Mouse (Mus musculus) myocyte (in vitro differentiated cells): ENCODE results near the gene Ugt1a1. TPM values are rescaled to one million over a fixed set of nuclear protein-coding genes. Genes with fewer than 3 reads are reported as not detected.
"Not testable (repeated sequence)": the region's sequence is repeated elsewhere in the genome, so short reads cannot be mapped to it uniquely, and the experiment has no call there.

ENCODE experiments used
- H3K27me3 ChIP-seq: one replicate; pipeline ENCODE4 v1.6.1; 2011; ENCODE audit not compliant: control insufficient read depth, insufficient read depth, insufficient read length
- H3K36me3 ChIP-seq: one replicate; pipeline ENCODE4 v1.6.1; 2011; ENCODE audit not compliant: control insufficient read depth, insufficient read depth
- H3K4me2 ChIP-seq: one replicate; pipeline ENCODE4 v1.6.1; 2011; ENCODE audit warnings: low read depth, control low read depth
- H3K4me3 ChIP-seq: one replicate; pipeline ENCODE4 v1.5.1; 2011; ENCODE audit warnings: mild to moderate bottlenecking, control low read depth, moderate library complexity
- H3K79me2 ChIP-seq: one replicate; pipeline ENCODE4 v1.6.1; 2011; ENCODE audit not compliant: control insufficient read depth, insufficient read depth
- H3ac ChIP-seq: one replicate; pipeline ENCODE4 v1.6.1; 2011; ENCODE audit not compliant: control insufficient read depth, insufficient read length
- CEBPB ChIP-seq: IDR thresholded peaks from 2 replicates; pipeline ENCODE4 v1.6.1; 2011; ENCODE audit warnings: mild to moderate bottlenecking, moderate library complexity; ENCODE audit not compliant: poor library complexity, insufficient read depth, severe bottlenecking
- E2F4 ChIP-seq: IDR thresholded peaks from one replicate; pipeline ENCODE4 v1.6.1; 2011; ENCODE audit warnings: mild to moderate bottlenecking, control low read depth, moderate library complexity; ENCODE audit not compliant: insufficient read depth
- MAX ChIP-seq: IDR thresholded peaks from one replicate; pipeline ENCODE4 v1.6.1; 2011; ENCODE audit warnings: low read depth, mild to moderate bottlenecking, control low read depth
- MYOD1 ChIP-seq, 3 experiments: IDR thresholded peaks; one replicate each; pipeline ENCODE4 v1.6.1; 2011; ENCODE audit warnings: control low read depth in 2 of 3, low read depth in 2 of 3, mild to moderate bottlenecking in 2 of 3, moderate library complexity in 1 of 3; ENCODE audit not compliant: insufficient read length in 2 of 3, control insufficient read depth in 1 of 3
- MYOG ChIP-seq, 3 experiments: IDR thresholded peaks; one replicate each; pipeline ENCODE4 v1.6.1; 2011; ENCODE audit warnings: control low read depth in 2 of 3, low read depth in 2 of 3, mild to moderate bottlenecking in 2 of 3; ENCODE audit not compliant: insufficient read length in 2 of 3, control insufficient read depth in 1 of 3, insufficient read depth in 1 of 3
- POLR2A ChIP-seq: IDR thresholded peaks from one replicate; pipeline ENCODE4 v1.6.1; 2011; ENCODE audit warnings: low read depth, mild to moderate bottlenecking, control low read depth, moderate library complexity; ENCODE audit not compliant: insufficient read length
- POLR2AphosphoS2 ChIP-seq: IDR thresholded peaks from one replicate; pipeline ENCODE4 v1.6.1; 2011; ENCODE audit warnings: low read depth, control low read depth; ENCODE audit not compliant: insufficient read length
- REST ChIP-seq: IDR thresholded peaks from one replicate; pipeline ENCODE4 v1.6.1; 2011; ENCODE audit warnings: mild to moderate bottlenecking, control low read depth, moderate library complexity; ENCODE audit not compliant: insufficient read depth, insufficient read length
- SRF ChIP-seq: IDR thresholded peaks from one replicate; pipeline ENCODE4 v1.6.1; 2011; ENCODE audit warnings: low read depth; ENCODE audit not compliant: control insufficient read depth, insufficient read length
- TCF12 ChIP-seq: IDR thresholded peaks from one replicate; pipeline ENCODE4 v1.6.1; 2011; ENCODE audit warnings: mild to moderate bottlenecking, control low read depth; ENCODE audit not compliant: poor library complexity, insufficient read depth, severe bottlenecking
- TCF3 ChIP-seq: IDR thresholded peaks from one replicate; pipeline ENCODE4 v1.6.1; 2011; ENCODE audit warnings: low read depth, control low read depth; ENCODE audit not compliant: insufficient read length
- USF1 ChIP-seq: IDR thresholded peaks from one replicate; pipeline ENCODE4 v1.6.1; 2011; ENCODE audit warnings: low read depth, mild to moderate bottlenecking, control low read depth, moderate library complexity
- polyA plus RNA-seq: library from polyadenylated mRNA; unstranded; fragments of >200 nt; fragmentation: generic; extraction: Trizol; gene quantifications from one replicate; pipeline ENCODE4 v1.2.1, GENCODE M21; 2012; ENCODE audit warnings: missing spikeins

The Ugt1a1 gene
- polyA plus RNA-seq, 1 experiment = not detected

GRCm38 (mm10) chr1:88223591-88223990 is 11.8 kb downstream of the Ugt1a1 start:
- H3K4me3 ChIP-seq = no peak overlapping the region
- no peak overlapping the region for H3ac ChIP-seq
- no peak overlapping the region for H3K4me2 ChIP-seq
- H3K27me3 ChIP-seq = no peaks in the 10 kb centered on the region
- no peaks in the 10 kb centered on the region for H3K36me3 ChIP-seq
- H3K79me2 ChIP-seq = no peaks in the 10 kb centered on the region
- TF ChIP-seq USF1 (no peak), POLR2AphosphoS2 (no peak), TCF3 (no peak), MYOG (IDR thresholded peaks at IDR 0.05; ENCODE audit: control insufficient read depth in 1 of 3, insufficient read depth in 1 of 3, insufficient read length in 2 of 3, low read depth in 2 of 3) (no peak), SRF (no peak), E2F4 (no peak), POLR2A (no peak), TCF12 (no peak), REST (no peak), CEBPB (no peak), MAX (no peak), MYOD1 (IDR thresholded peaks at IDR 0.05; ENCODE audit: control insufficient read depth in 1 of 3, insufficient read length in 2 of 3, low read depth in 2 of 3) (no peak)

GRCm38 (mm10) chr1:88224029-88224776 is 12.4 kb downstream of the Ugt1a1 start:
- Histone ChIP-seq H3ac (no peak overlapping the region), H3K79me2 (no peaks in the 10 kb centered on the region), H3K36me3 (no peaks in the 10 kb centered on the region), H3K4me2 (no peak overlapping the region), H3K27me3 (no peaks in the 10 kb centered on the region), H3K4me3 (no peak overlapping the region)
- TF ChIP-seq POLR2A (no peak), CEBPB (no peak), MAX (no peak), TCF3 (no peak), E2F4 (no peak), TCF12 (no peak), MYOD1 (IDR thresholded peaks at IDR 0.05; ENCODE audit: control insufficient read depth in 1 of 3, insufficient read length in 2 of 3, low read depth in 2 of 3) (no peak), MYOG (IDR thresholded peaks at IDR 0.05; ENCODE audit: control insufficient read depth in 1 of 3, insufficient read depth in 1 of 3, insufficient read length in 2 of 3, low read depth in 2 of 3) (no peak), USF1 (no peak)

DNA sequence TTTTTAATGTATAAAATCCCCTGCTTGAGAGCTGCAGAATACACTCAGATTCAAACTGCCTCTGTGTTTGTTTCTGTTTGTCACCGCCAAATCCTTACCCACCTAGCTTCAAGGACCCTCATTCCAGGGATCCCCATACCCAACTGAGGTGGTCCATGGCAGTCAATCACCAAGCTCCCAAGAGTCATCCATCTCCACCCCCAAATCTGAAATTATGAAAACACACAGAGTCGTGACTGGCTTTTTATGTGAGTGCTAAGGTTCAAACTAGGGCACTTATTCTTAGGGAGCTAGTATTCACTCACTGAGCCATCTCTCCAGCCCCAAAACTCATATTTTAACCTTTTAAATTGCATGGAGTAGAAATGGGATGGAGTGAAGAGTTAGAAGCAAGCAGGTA is 13.5 kb downstream of the Ugt1a1 start:
- not testable (repeated sequence) for H3K79me2 ChIP-seq, H3K27me3 ChIP-seq, H3K36me3 ChIP-seq, H3K4me3 ChIP-seq, H3ac ChIP-seq, H3K4me2 ChIP-seq

GRCm38 (mm10) chr1:88225741-88226140 is 14.0 kb downstream of the Ugt1a1 start:
- Histone ChIP-seq H3K4me3 (no peak overlapping the region), H3K27me3 (no peaks in the 10 kb centered on the region), H3K79me2 (no peaks in the 10 kb centered on the region), H3K36me3 (no peaks in the 10 kb centered on the region), H3ac (no peak overlapping the region), H3K4me2 (no peak overlapping the region)
- TF ChIP-seq SRF = no peak
- TF ChIP-seq POLR2A = no peak
- TF ChIP-seq MYOD1 (IDR thresholded peaks at IDR 0.05; ENCODE audit: control insufficient read depth in 1 of 3, insufficient read length in 2 of 3, low read depth in 2 of 3) = no peak

DNA sequence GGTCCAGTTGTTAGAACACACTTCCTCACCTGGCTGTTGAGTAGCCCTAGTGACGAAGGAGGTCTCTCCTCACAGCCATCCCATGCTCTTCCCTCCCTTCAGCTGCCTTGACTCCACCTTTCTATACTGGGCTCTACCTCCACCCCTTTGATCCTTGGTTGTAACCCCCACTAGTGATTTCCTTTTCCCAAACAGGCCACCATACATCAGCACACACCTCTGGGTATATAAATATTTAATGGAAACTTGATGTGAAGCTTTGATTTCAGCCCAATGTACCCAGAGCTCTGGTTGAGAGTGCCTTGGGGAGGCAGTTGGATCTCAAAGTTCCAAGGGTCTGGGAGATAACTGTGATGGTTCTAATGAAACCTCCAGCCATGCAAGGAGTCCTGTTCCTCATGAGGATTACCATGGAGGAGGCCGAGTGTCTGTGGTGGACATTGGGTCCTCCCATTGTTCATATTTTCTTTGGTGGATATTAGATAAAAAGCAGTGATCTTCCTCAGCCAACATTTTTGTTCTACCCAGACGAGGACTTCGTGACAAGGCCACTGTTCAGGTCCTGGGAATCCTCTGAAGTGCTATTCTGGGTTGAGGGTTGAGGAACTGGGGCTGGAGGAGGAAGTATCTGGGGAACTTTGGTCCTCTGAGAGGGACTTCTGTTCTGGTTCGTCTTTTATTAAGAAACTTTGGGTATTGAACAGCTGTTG is 15.1 kb downstream of the Ugt1a1 start, which contains the start of gene Mroh2a:
Mroh2a (plus strand) TSS at position 317 of the 710 bp plus-strand sequence.
- TF ChIP-seq TCF3 (no peak), REST (no peak), CEBPB (no peak), MAX (no peak), MYOG (IDR thresholded peaks at IDR 0.05; ENCODE audit: control insufficient read depth in 1 of 3, insufficient read depth in 1 of 3, insufficient read length in 2 of 3, low read depth in 2 of 3) (no peak), SRF (no peak)
- no peaks in the 10 kb centered on the region for H3K27me3 ChIP-seq
- no peak within 1 kb of the TSS for H3K4me2 ChIP-seq
- no peaks in the 10 kb centered on the region for H3K79me2 ChIP-seq
- no peak within 1 kb of the TSS for H3ac ChIP-seq
- H3K36me3 ChIP-seq = no peaks in the 10 kb centered on the region
- H3K4me3 ChIP-seq = no peak within 1 kb of the TSS
